Mouse (Mus musculus): Measurements from ENCODE around the gene Abcd3. TPM values are rescaled to one million over a fixed set of nuclear protein-coding genes. Genes with fewer than 3 reads are reported as not detected.

The Abcd3 gene
- polyA plus RNA-seq, 1 experiment from 2014 or later = 49.8 TPM

DNA sequence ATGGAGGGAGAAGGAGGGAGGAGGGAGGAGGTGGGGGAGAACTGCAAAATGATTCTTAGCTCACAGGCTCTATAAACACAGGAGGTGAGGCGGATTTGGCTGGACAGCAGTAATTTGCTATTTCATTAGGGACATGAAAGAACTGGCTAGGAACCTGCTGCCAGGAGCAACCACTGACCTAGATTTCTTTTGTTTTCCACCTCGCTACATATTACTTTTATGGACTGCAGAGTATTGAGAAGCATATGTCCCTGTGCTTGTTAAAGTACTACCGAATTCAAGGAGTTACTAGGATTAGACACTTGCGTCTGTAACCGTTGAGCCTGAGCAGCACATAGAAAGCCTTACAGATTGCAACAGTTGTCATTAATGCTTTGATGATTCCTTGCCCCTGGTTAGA lies 7.5 kb upstream of the Abcd3 start:
- Histone ChIP-seq H3K9ac (ENCODE audit: low read length) (no peak overlapping the region), H3K4me3 (ENCODE audit: low read length) (no peak overlapping the region), H3K4me2 (ENCODE audit: low read depth, low read length) (no peak overlapping the region), H3K27ac (ENCODE audit: low read length) (no peak overlapping the region), H3K4me1 (ENCODE audit: control insufficient read depth, insufficient read depth, low read length) (no peaks in the 10 kb centered on the region), H3K36me3 (ENCODE audit: control insufficient read depth, insufficient read depth) (no peaks in the 10 kb centered on the region), H3K27me3 (ENCODE audit: control insufficient read depth, insufficient read depth, low read length) (no peaks in the 10 kb centered on the region), H3K9me3 (replicated peaks; ENCODE audit: control insufficient read depth, low read length) (no peaks in the 10 kb centered on the region)
- WGBS = 90% methylated on average over 5 of the region's 5 CpGs
- ATAC-seq (replicated peaks; ENCODE audit: extremely low read depth, insufficient read depth, low FRiP score) = no peak

DNA sequence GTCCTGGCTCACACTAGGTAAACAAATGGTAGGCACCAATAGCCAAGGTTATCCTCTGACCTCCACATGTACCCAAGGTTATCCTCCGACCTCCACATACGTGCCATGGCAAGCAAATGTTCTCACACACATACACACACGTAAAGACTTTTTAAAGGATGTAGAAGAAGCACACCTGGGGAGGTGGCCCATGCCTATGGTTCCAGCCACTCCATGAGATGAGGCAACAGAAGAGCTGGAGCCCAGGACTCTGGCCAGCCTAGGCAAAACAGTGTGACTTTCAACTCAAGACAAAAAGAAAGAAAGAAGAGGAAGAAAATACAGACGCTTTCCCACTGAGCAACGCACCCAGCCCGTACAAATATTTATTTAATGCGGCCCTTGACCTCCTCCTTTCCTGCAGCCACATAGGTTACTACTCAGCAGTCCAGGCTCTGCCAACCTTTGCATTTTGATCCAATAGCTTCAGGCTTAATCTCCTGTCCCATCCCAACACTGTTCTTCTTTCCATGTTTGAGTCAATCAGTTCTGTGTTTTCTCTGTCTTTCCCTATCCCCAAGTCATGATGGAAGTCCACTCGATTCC lies 6.5 kb upstream of the Abcd3 start:
- Histone ChIP-seq H3K36me3 (ENCODE audit: control insufficient read depth, insufficient read depth) (no peaks in the 10 kb centered on the region), H3K27me3 (ENCODE audit: control insufficient read depth, insufficient read depth, low read length) (no peaks in the 10 kb centered on the region), H3K4me1 (ENCODE audit: control insufficient read depth, insufficient read depth, low read length) (no peaks in the 10 kb centered on the region), H3K4me3 (ENCODE audit: low read length) (no peak overlapping the region), H3K27ac (ENCODE audit: low read length) (no peak overlapping the region), H3K9me3 (replicated peaks; ENCODE audit: control insufficient read depth, low read length) (no peaks in the 10 kb centered on the region), H3K9ac (ENCODE audit: low read length) (no peak overlapping the region), H3K4me2 (ENCODE audit: low read depth, low read length) (no peak overlapping the region)
- WGBS = 73% methylated on average over 8 of the region's 8 CpGs
- ATAC-seq (replicated peaks; ENCODE audit: extremely low read depth, insufficient read depth, low FRiP score) = no peak

DNA sequence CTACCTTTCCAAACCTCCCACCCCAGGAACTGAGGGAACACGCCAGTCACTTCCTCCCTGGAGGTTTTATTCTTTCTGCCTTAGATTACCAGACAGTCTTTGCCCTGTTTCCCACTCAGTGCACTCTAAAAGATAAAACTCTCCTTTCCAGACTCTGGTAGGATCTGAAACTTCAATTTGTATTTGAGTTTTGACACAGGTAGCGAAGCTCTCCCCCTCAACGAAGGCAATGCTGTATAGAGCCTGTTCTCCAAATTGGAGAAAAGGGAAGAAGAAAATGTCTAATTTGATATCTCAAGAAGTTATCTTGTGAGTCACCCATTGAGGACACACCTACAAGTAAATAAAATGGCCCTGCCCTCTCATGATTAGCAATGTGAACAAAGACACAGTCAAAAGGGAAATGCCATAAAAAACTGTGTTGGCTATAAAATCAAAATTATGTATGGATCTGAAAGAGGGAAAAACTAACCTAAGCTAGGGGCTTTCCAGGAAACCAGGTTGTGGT lies 4.6 kb upstream of the Abcd3 start:
- no peaks in the 10 kb centered on the region for H3K27me3 ChIP-seq (ENCODE audit: control insufficient read depth, insufficient read depth, low read length)
- H3K4me1 ChIP-seq (ENCODE audit: control insufficient read depth, insufficient read depth, low read length) = peaks cover 2% of the 10 kb centered on the region; the same call in 1 of the 2 replicates
- H3K4me3 ChIP-seq (ENCODE audit: low read length) = no peak overlapping the region
- no peaks in the 10 kb centered on the region for H3K9me3 ChIP-seq (replicated peaks; ENCODE audit: control insufficient read depth, low read length)
- H3K9ac ChIP-seq (ENCODE audit: low read length) = no peak overlapping the region
- no peak overlapping the region for H3K27ac ChIP-seq (ENCODE audit: low read length)
- H3K36me3 ChIP-seq (ENCODE audit: control insufficient read depth, insufficient read depth) = no peaks in the 10 kb centered on the region
- H3K4me2 ChIP-seq (ENCODE audit: low read depth, low read length) = no peak overlapping the region
- ATAC-seq (replicated peaks; ENCODE audit: extremely low read depth, insufficient read depth, low FRiP score) = no peak
- WGBS = 62% methylated on average over 3 of the region's 3 CpGs

DNA sequence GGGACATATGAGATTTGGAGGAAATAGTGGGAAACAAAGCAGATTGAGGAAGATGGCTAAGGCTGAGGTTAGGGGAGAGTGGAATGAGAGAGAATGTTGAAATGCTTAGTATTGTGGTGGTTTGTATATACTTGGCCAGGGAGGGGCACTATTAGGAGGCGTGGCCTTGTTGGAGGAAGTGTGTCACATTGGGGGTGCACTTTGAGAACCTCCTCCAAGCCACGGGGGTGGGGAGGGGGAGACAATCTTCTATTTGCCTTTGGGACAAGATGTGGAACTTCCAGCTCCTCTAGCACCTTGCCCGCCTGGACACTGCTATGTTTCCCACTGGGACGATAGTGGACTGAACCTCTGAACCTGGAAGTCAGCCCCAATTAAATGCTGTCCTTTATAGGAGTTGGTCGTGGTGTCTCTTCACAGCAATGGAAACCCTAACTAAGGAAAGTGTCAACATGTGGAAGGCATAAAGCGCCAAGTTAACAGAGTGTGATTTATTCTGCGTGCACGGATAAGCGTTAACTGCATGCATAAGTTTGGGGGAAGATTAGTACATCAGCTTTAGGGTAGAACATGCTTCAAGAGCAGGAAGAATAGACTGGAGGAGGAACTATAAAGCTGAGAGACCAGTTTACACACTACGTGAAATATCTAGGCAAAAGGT lies 3.8 kb upstream of the Abcd3 start:
- Histone ChIP-seq H3K4me2 (ENCODE audit: low read depth, low read length) (no peak overlapping the region), H3K4me1 (ENCODE audit: control insufficient read depth, insufficient read depth, low read length) (peaks cover 3% of the 10 kb centered on the region; the same call in 1 of the 2 replicates), H3K9me3 (replicated peaks; ENCODE audit: control insufficient read depth, low read length) (no peaks in the 10 kb centered on the region), H3K27me3 (ENCODE audit: control insufficient read depth, insufficient read depth, low read length) (no peaks in the 10 kb centered on the region), H3K4me3 (ENCODE audit: low read length) (no peak overlapping the region), H3K9ac (ENCODE audit: low read length) (no peak overlapping the region), H3K36me3 (ENCODE audit: control insufficient read depth, insufficient read depth) (no peaks in the 10 kb centered on the region), H3K27ac (ENCODE audit: low read length) (no peak overlapping the region)
- WGBS = 75% methylated on average over 10 of the region's 10 CpGs
- ATAC-seq (replicated peaks; ENCODE audit: extremely low read depth, insufficient read depth, low FRiP score) = no peak

DNA sequence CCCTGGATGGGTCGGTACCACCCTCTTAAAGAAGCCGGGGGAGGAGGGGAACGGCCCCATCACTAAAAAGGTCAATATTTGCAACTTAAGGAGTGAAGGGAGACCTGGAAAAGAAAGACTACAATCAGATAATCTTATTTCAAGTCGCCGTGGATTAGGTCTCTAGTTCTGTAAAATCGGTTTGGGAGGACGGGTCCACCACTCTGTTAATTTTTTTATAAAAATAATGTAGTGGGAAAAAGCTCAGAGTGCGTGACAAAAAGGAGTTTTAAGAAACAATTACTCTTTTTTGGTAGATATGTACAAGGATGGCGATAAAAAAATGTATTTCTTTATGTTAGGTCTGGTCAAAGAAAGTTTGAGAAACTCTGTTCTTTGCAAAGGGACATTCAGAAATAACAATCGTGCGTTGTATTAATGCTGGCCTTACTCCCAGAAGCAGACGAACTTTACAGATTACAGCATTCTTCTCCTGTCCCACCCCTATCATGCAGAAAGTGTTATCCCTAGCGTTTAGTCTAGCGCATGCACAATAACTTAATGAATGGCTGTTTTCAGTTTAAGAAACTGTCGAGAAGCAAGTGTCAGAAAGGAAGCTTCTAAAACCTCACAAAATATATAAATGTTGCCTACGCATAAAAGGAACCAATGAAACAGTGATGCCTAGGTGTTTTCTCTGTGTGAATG lies 590 bp upstream of the Abcd3 start:
- H3K27me3 ChIP-seq (ENCODE audit: control insufficient read depth, insufficient read depth, low read length) = no peaks in the 10 kb centered on the region
- no peaks in the 10 kb centered on the region for H3K9me3 ChIP-seq (replicated peaks; ENCODE audit: control insufficient read depth, low read length)
- H3K4me1 ChIP-seq (ENCODE audit: control insufficient read depth, insufficient read depth, low read length) = peaks cover 9% of the 10 kb centered on the region
- H3K4me2 ChIP-seq (ENCODE audit: low read depth, low read length) = peak overlapping the region; percentile 74
- no peak; the same call in 1 of the 2 replicates for ATAC-seq (replicated peaks; ENCODE audit: extremely low read depth, insufficient read depth, low FRiP score)
- H3K4me3 ChIP-seq (ENCODE audit: low read length) = peak overlapping the region; percentile 91
- WGBS = 15% methylated on average over 16 of the region's 16 CpGs
- peak overlapping the region; percentile 96 for H3K9ac ChIP-seq (ENCODE audit: low read length)
- no peaks in the 10 kb centered on the region for H3K36me3 ChIP-seq (ENCODE audit: control insufficient read depth, insufficient read depth)
- peak overlapping the region; percentile 97 for H3K27ac ChIP-seq (ENCODE audit: low read length)

DNA sequence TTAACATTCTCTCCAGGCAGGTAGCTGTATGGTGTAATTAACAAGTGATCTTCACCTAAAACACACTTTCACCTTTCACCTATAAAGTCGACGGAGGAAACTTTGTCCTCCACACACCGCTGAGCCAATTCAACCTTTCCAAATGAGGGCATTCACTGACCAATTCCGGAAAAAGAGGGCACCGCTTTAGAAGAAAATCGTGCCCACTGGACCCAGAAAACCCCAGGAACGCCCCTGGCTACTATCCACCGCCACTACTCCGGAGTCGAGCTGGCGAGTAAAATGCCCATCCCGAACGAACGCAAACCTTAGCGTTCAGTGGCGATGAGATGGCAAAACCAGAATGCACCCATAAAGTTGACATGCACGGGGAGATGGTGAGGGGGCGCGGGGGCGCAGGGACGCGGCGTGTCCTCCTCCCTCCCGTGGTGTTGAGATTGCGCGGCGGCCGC lies 663 bp downstream of the Abcd3 start:
- H3K9ac ChIP-seq (ENCODE audit: low read length) = peak overlapping the region; percentile 96
- no peaks in the 10 kb centered on the region for H3K27me3 ChIP-seq (ENCODE audit: control insufficient read depth, insufficient read depth, low read length)
- H3K4me3 ChIP-seq (ENCODE audit: low read length) = peak overlapping the region; percentile 91
- under 1% methylated on average over 28 of the region's 28 CpGs for WGBS
- H3K36me3 ChIP-seq (ENCODE audit: control insufficient read depth, insufficient read depth) = no peaks in the 10 kb centered on the region
- H3K9me3 ChIP-seq (replicated peaks; ENCODE audit: control insufficient read depth, low read length) = no peaks in the 10 kb centered on the region
- H3K27ac ChIP-seq (ENCODE audit: low read length) = peak overlapping the region; percentile 97
- peak overlapping the region; percentile 74 for H3K4me2 ChIP-seq (ENCODE audit: low read depth, low read length)
- H3K4me1 ChIP-seq (ENCODE audit: control insufficient read depth, insufficient read depth, low read length) = peaks cover 11% of the 10 kb centered on the region
- no peak for ATAC-seq (replicated peaks; ENCODE audit: extremely low read depth, insufficient read depth, low FRiP score)

DNA sequence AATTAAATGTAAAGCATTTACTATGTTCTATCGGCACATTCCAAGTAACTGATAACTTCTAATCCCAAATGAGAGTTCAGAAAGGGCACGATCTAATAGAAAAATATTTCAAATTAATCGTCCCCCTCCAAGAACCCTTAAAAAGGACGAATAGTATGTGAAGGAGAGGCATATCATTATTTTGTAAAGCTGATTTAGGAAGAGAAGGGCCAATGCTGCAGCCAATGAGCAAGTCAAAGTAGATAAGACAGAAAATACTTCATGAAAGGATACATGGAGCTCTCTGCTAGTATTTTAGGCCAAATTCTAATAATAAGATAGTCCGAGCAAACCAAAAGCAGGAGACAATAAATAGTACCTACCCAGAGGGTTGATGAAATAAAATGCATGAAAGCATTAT lies 1.3 kb downstream of the Abcd3 start:
- 50% methylated on average over 5 of the region's 5 CpGs for WGBS

DNA sequence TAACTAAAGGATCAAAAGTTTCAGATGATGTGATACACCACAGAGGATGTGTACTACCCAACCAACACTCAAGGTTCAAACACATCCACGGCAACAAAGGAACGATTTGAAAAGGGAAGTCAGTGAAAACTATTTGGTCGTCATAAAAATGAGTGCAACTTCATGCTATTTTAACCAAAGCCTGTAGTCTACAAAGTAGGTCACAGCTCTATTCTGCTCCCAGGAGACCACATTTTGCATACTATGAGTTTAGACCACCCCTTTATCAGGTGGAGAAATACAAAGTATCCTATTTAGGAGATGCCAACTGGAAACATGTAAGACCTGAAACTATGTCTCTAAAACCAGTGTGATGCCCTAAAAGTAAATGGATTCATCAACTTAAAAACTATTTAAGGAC lies 6.9 kb downstream of the Abcd3 start:
- WGBS = 82% methylated on average over 3 of the region's 3 CpGs
- Histone ChIP-seq H3K27me3 (ENCODE audit: control insufficient read depth, insufficient read depth, low read length) (no peaks in the 10 kb centered on the region), H3K4me1 (ENCODE audit: control insufficient read depth, insufficient read depth, low read length) (peaks cover 8% of the 10 kb centered on the region), H3K4me2 (ENCODE audit: low read depth, low read length) (no peak overlapping the region), H3K9ac (ENCODE audit: low read length) (no peak overlapping the region), H3K36me3 (ENCODE audit: control insufficient read depth, insufficient read depth) (no peaks in the 10 kb centered on the region), H3K4me3 (ENCODE audit: low read length) (no peak overlapping the region), H3K9me3 (replicated peaks; ENCODE audit: control insufficient read depth, low read length) (no peaks in the 10 kb centered on the region), H3K27ac (ENCODE audit: low read length) (no peak overlapping the region)
- no peak for ATAC-seq (replicated peaks; ENCODE audit: extremely low read depth, insufficient read depth, low FRiP score)

More for the DNA sequence above, 1.3 kb downstream of the Abcd3 start:
- Histone ChIP-seq H3K36me3 (ENCODE audit: control insufficient read depth, insufficient read depth) (no peaks in the 10 kb centered on the region), H3K27me3 (ENCODE audit: control insufficient read depth, insufficient read depth, low read length) (no peaks in the 10 kb centered on the region), H3K4me2 (ENCODE audit: low read depth, low read length) (peak overlapping the region; percentile 74), H3K4me1 (ENCODE audit: control insufficient read depth, insufficient read depth, low read length) (peaks cover 11% of the 10 kb centered on the region), H3K4me3 (ENCODE audit: low read length) (peak overlapping the region; percentile 91), H3K9me3 (replicated peaks; ENCODE audit: control insufficient read depth, low read length) (no peaks in the 10 kb centered on the region), H3K27ac (ENCODE audit: low read length) (no peak overlapping the region), H3K9ac (ENCODE audit: low read length) (peak overlapping the region; percentile 96)
- ATAC-seq (replicated peaks; ENCODE audit: extremely low read depth, insufficient read depth, low FRiP score) = no peak

DNA sequence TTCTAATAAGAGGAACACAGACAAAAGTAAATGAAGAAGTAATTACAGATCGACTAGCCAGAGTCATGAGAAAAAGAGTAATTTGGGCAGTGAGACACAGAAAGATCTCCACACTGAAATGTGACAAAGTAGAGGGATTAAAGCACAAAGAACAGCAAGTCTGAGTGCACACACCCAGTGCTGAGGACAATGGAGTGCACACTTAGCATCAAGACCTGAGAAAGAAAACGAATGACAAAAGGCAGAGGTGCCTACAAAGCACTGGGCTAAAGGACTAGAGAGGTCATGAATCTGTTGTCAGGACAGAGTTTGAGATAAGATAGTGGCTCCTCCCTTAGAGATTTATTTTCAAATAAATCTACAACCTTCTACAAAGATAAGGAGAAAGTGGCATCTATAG lies 20.9 kb downstream of the Abcd3 start:
- no peak overlapping the region for H3K9ac ChIP-seq (ENCODE audit: low read length)
- no peaks in the 10 kb centered on the region for H3K36me3 ChIP-seq (ENCODE audit: control insufficient read depth, insufficient read depth)
- H3K4me1 ChIP-seq (ENCODE audit: control insufficient read depth, insufficient read depth, low read length) = no peaks in the 10 kb centered on the region
- WGBS = 54% methylated on average over 2 of the region's 2 CpGs
- no peak overlapping the region for H3K4me2 ChIP-seq (ENCODE audit: low read depth, low read length)
- no peak overlapping the region for H3K27ac ChIP-seq (ENCODE audit: low read length)
- no peak overlapping the region for H3K4me3 ChIP-seq (ENCODE audit: low read length)
- H3K27me3 ChIP-seq (ENCODE audit: control insufficient read depth, insufficient read depth, low read length) = no peaks in the 10 kb centered on the region
- no peak for ATAC-seq (replicated peaks; ENCODE audit: extremely low read depth, insufficient read depth, low FRiP score)
- H3K9me3 ChIP-seq (replicated peaks; ENCODE audit: control insufficient read depth, low read length) = no peaks in the 10 kb centered on the region
